Mouse (Mus musculus) limb, embryonic 10.5 days (tissue): ENCODE measurements around the gene Igf1r. TPM values are rescaled to one million over a fixed set of nuclear protein-coding genes. Genes with fewer than 3 reads are reported as not detected.

Source experiments
- DNase-seq: peaks from one replicate; pipeline ENCODE4 v3.0.0-alpha.2; 2017; ENCODE audit warnings: low spot score
- H3K27ac ChIP-seq: fragments of 300-500 bp; sonication (generic); 2 replicates; pipeline ENCODE4 v1.5.1; 2016; ENCODE audit warnings: mild to moderate bottlenecking
- H3K27me3 ChIP-seq: fragments of 300-500 bp; sonication (generic); 2 replicates; pipeline ENCODE4 v1.6.1; 2016; ENCODE audit warnings: low read depth, mild to moderate bottlenecking; ENCODE audit not compliant: poor library complexity, severe bottlenecking
- H3K36me3 ChIP-seq: fragments of 300-500 bp; sonication (generic); 2 replicates; pipeline ENCODE4 v1.6.1; 2016; ENCODE audit warnings: mild to moderate bottlenecking, moderate library complexity
- H3K4me1 ChIP-seq: fragments of 300-500 bp; sonication (generic); 2 replicates; pipeline ENCODE4 v1.6.1; 2016
- H3K4me3 ChIP-seq: fragments of 300-500 bp; sonication (generic); 2 replicates; pipeline ENCODE4 v1.5.1; 2016; ENCODE audit warnings: mild to moderate bottlenecking, moderate library complexity
- H3K9me3 ChIP-seq: fragments of 300-500 bp; sonication (generic); replicated peaks from 2 replicates; pipeline ENCODE4 v1.6.1; 2016; ENCODE audit warnings: mild to moderate bottlenecking
- WGBS: fragments of 180-500 bp; shearing (Covaris S2); methylation state at CpG from one replicate; pipeline ENCODE4 v1.1.7; 2016; 5-methylcytosine and 5-hydroxymethylcytosine counted together
- polyA plus RNA-seq: library from polyadenylated mRNA; unstranded; fragments of >200 nt; fragmentation: Nextera tagmentation; extraction: Ambion mirVana; gene quantifications from 2 replicates; pipeline ENCODE4 v1.2.1, GENCODE M21; 2016

Gene Igf1r
- polyA plus RNA-seq, 1 experiment from 2014 or later: 27.9 TPM

DNA sequence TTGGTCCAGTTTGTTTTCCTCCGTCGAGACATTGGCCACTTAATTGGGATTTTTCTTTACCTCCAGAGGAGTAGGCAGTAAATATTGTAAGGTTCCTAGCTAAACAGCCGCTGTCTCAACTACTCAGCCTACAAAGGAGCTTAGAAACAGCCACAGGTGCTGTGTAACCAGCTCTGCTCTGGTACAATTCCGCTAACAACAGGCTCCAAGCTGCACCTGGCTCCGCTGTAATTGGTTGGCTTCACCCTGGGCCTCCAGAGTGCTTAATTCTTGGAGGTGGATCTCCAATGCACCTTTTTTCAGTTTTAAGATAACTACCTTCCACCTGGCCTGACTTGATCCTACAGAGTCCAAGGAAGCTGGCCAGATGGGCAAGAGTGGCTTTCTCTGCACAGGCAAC lies 271.4 kb downstream of the Igf1r start:
- peaks cover 38% of the 10 kb centered on the region for H3K4me1 ChIP-seq
- DNase-seq: no peak
- peak overlapping the region; percentile 75; the same call in 1 of the 2 replicates for H3K27ac ChIP-seq
- H3K4me3 ChIP-seq: no peak overlapping the region
- no peaks in the 10 kb centered on the region for H3K9me3 ChIP-seq
- 90% methylated on average over 5 of the region's 5 CpGs for WGBS
- no peaks in the 10 kb centered on the region for H3K27me3 ChIP-seq
- H3K36me3 ChIP-seq: peaks cover 91% of the 10 kb centered on the region

DNA sequence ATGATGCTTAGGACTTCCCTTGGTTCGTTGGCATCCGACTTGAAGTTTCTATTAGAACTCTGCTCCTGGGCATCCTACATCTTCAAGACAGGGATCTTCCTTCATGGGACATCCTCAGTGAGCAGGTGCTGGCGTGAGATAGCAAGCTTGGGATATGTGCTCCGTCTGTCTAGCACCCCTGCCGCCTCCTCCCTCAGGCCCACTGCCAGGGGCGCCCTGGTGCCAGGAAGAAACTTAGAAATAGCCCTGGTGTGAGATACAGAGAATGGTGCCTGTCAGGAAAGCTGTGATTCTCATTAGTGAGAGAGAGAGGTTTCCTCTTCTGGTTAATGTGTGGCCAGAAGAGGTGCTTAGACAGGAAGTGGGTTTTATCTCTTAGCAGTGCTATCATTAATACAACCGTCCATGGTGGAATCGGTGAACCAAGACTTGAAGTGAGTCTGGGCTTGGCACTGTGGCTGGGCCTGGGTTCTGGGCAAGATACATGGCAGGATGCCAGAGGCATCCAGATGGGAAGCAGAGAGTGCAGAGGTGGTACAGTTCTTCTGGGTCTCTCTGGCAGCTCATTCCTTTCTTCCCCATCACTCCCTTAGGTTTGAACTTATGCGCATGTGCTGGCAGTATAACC lies 272.9 kb downstream of the Igf1r start:
- H3K36me3 ChIP-seq: peaks cover 91% of the 10 kb centered on the region
- 92% methylated on average over 9 of the region's 9 CpGs for WGBS
- no peak for DNase-seq
- no peaks in the 10 kb centered on the region for H3K9me3 ChIP-seq
- no peak overlapping the region for H3K4me3 ChIP-seq
- no peaks in the 10 kb centered on the region for H3K27me3 ChIP-seq
- H3K27ac ChIP-seq: no peak overlapping the region
- H3K4me1 ChIP-seq: peaks cover 42% of the 10 kb centered on the region

DNA sequence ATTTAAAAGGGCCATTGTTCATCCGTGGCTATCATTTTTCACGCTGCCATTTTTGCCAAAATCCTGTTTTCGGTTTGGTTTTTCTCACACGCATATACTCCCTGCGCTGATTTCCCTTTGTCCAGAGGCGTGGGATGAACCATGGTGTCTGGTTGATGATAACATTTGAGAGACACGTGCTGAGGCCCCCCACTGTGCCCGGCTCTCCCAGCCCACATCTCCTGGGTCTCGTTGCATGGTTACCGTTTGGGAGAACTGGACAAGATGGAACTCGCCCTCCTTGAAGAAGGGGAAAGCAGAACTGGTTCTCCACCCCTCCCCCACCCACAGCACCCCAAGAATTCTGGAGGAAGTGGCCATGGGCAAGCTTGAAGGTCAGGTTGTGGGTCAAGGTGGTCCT lies 274.4 kb downstream of the Igf1r start:
- WGBS: 88% methylated on average over 11 of the region's 11 CpGs
- Histone ChIP-seq H3K9me3 (no peaks in the 10 kb centered on the region), H3K4me1 (peaks cover 42% of the 10 kb centered on the region), H3K27me3 (no peaks in the 10 kb centered on the region), H3K4me3 (no peak overlapping the region), H3K27ac (peak overlapping the region; percentile 57), H3K36me3 (peaks cover 89% of the 10 kb centered on the region)
- no peak for DNase-seq

DNA sequence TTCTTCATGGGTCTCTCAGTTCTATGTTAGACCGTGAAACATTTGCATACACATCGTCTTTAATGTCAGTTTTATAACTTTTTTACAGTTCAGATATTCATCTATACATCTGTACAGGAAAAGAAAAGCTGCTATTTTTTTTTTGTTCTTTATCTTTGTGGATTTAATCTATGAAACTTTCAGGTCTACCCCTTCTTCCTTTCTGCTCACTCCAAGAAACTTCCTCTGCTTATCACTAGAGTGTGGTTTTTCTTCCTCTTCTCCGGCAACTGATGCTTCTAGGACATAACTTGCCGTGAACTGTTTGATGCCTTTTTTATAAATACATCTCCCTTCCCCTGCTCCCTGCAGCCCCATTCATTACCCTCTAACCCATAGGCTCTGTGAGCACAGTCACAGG lies 275.0 kb downstream of the Igf1r start:
- H3K36me3 ChIP-seq: peaks cover 85% of the 10 kb centered on the region
- WGBS: 92% methylated on average over 4 of the region's 4 CpGs
- peaks cover 40% of the 10 kb centered on the region for H3K4me1 ChIP-seq

DNA sequence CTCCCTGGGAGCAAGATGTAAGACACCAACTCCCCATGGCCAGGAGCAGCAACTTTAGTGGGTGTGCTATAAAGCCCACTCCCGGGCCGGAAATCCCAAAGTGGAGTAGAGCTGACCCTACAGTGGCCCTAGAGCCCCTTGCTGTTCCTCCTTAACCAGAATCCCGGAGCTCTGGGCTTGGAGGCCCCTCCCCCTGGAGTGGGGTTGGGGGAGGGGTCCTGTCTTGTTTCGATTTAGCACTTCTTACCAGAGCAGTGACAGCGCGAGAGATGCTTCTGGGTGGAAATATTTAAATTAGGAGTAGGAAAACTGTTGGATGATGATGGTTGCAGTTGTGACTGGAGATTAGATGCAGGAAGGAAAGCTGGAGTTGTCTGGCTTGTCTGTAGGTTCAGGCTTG lies 275.9 kb downstream of the Igf1r start:
- no peaks in the 10 kb centered on the region for H3K9me3 ChIP-seq
- WGBS: 30% methylated on average over 6 of the region's 6 CpGs
- H3K27ac ChIP-seq: peak overlapping the region; percentile 68; the same call in 1 of the 2 replicates
- peaks cover 77% of the 10 kb centered on the region for H3K36me3 ChIP-seq
- peaks cover 37% of the 10 kb centered on the region for H3K4me1 ChIP-seq
- H3K27me3 ChIP-seq: no peaks in the 10 kb centered on the region
- DNase-seq: no peak
- H3K4me3 ChIP-seq: no peak overlapping the region

More for the DNA sequence above, 275.0 kb downstream of the Igf1r start:
- DNase-seq: no peak
- H3K27ac ChIP-seq: peak overlapping the region; percentile 68; the same call in 1 of the 2 replicates
- H3K27me3 ChIP-seq: no peaks in the 10 kb centered on the region
- H3K4me3 ChIP-seq: no peak overlapping the region
- H3K9me3 ChIP-seq: no peaks in the 10 kb centered on the region

DNA sequence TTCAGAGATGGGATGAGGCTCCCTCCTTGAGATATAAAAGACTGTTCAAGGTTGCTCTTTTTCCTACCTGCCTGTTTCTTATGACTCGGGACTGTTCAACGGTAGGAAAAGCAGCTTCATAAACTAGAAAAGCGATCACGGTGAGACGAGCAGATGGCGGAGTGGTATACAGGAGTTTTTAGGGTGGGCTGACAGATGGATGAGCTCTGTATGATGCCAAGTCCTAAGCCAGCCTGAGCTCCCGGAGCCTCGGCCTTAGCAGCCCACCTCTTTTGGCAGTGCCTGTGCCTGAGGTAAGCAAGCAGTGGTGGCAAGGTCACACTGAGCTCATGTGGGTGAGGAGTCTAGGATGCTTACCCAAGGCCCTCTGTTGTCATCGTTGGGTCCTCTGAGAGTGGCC lies 278.2 kb downstream of the Igf1r start:
- Histone ChIP-seq H3K27ac (no peak overlapping the region), H3K4me3 (no peak overlapping the region), H3K36me3 (peaks cover 54% of the 10 kb centered on the region), H3K9me3 (no peaks in the 10 kb centered on the region), H3K27me3 (no peaks in the 10 kb centered on the region), H3K4me1 (peaks cover 35% of the 10 kb centered on the region)
- WGBS: 95% methylated on average over 9 of the region's 9 CpGs
- DNase-seq: no peak

DNA sequence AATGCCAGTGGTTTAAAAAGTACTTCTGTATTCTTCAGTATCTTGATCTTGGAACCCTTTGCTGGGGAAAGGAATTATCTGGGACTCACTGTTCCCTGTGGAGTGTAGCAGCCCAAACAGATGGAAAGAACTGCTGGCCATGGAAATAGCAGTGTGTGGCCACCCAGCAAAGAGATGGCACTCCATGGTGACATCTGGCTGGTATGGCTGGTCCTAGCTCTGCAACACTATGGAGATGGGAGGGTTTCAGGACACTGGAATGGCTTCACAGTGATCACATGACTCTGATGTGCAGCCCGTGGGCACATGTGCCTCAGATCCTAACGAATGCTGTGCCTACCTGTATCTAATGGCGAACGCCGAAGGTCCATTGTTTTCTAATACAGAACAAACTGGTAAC lies 279.9 kb downstream of the Igf1r start:
- Histone ChIP-seq H3K4me1 (peaks cover 29% of the 10 kb centered on the region), H3K27me3 (no peaks in the 10 kb centered on the region), H3K9me3 (no peaks in the 10 kb centered on the region), H3K4me3 (no peak overlapping the region), H3K27ac (no peak overlapping the region), H3K36me3 (peaks cover 38% of the 10 kb centered on the region)
- WGBS: 95% methylated on average over 5 of the region's 5 CpGs
- no peak for DNase-seq

DNA sequence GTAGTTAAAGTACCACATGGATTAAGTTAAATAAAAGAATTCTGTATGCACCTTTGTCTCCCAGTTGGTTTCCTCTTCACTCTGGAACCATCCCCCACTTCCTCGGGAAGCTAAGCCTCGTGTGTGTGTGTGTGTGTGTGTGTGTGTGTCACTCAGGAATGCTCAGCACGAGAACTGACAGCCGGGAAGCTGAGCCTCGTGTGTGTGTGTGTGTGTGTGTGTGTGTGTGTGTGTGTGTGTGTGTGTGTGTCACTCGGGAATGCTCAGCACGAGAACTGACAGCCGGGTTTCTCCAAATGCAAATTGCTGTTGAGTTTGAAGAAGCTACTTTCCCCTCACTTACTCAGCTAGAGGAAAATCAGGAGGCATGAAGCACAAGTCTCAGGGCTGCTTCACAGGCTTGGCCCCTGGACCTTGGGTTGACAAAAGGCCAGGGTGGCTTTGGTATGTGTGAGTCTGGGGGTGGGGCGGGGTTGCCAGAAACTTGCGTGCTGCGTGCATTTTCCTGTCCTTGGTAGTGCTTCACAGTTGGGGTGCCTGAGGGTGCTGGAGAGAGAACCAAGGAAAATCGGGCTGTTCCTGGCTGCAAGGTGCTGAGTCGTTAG lies 281.1 kb downstream of the Igf1r start:
- peaks cover 18% of the 10 kb centered on the region for H3K4me1 ChIP-seq
- no peaks in the 10 kb centered on the region for H3K9me3 ChIP-seq
- 38% methylated on average over 13 of the region's 13 CpGs for WGBS
- peak; percentile 52 for DNase-seq
- H3K4me3 ChIP-seq: no peak overlapping the region
- no peaks in the 10 kb centered on the region for H3K27me3 ChIP-seq
- H3K27ac ChIP-seq: no peak overlapping the region; the same call in 1 of the 2 replicates
- peaks cover 29% of the 10 kb centered on the region for H3K36me3 ChIP-seq

DNA sequence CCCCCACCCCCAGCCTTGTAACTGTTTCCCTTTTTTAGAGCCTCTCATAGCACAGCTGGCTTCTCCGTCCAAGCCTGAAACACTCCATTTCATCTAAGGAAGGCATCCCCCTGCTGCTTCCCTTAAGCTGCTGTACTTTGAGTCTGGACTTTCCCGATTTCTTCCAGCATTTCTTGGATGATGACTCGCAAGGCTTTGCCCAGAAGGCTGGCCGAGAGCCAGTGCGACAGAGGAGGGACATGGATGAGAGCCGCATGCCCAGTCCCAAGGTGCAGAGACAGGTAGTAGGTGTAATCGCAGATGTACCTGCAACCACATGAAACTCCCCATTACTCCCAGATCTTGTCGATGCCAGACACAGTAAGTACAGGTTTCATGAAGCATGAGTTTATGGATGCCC lies 284.2 kb downstream of the Igf1r start:
- peaks cover 3% of the 10 kb centered on the region; the same call in 1 of the 2 replicates for H3K36me3 ChIP-seq
- no peaks in the 10 kb centered on the region for H3K9me3 ChIP-seq
- DNase-seq: no peak
- H3K27ac ChIP-seq: no peak overlapping the region
- H3K27me3 ChIP-seq: no peaks in the 10 kb centered on the region
- WGBS: 91% methylated on average over 8 of the region's 8 CpGs
- H3K4me3 ChIP-seq: no peak overlapping the region
- peaks cover 13% of the 10 kb centered on the region for H3K4me1 ChIP-seq

DNA sequence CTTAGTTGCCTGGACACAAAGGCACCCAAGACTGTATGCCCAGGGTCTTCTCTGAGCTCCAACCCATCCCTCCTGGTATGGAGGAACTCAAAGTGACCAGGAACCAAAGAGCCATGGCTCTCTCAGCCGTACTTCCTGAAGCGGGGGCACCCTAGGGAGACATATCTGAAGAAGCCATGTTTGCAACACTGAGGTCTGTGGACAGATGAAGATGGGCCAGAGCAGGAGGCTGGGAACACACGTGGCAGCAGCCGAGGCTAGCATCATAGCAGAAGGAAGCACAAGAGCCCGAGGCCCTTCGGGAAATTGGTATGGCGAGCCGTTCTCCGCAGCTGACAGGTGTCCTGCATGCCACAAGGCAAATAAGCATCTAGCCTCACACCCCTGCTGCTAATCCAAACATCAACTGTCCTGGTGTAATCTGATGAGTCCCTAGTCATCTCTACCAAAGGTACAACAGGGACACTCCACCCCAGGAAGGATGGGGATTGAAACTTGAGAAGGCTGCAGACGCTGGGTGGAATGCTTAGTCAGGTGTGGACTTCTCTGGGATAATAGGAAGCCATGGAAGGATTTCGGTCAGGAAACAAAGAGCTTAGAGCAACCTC lies 286.7 kb downstream of the Igf1r start:
- Histone ChIP-seq H3K9me3 (no peaks in the 10 kb centered on the region), H3K27me3 (no peaks in the 10 kb centered on the region), H3K4me1 (no peaks in the 10 kb centered on the region; the same call in 1 of the 2 replicates), H3K36me3 (no peaks in the 10 kb centered on the region), H3K4me3 (no peak overlapping the region), H3K27ac (no peak overlapping the region)
- no peak for DNase-seq
- 65% methylated on average over 11 of the region's 11 CpGs for WGBS

DNA sequence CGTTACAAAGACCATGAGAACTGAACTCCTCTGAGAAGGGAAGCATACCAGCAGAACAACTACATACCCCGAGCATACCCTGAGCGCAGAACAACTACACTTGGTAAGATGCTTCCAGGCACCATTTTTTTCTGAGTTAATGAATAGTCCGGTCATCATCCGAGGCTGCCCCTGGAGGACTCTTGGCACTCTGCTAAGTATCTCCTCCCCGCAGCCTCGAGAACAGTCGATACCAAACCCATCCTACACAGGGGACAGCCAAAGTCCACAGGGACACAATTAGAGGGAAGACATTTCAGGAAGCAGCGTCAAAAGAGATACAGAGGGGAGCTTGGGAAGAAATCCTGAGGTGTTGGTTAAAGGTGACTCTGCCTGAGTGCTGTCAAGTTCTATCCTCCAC lies 288.6 kb downstream of the Igf1r start:
- Histone ChIP-seq H3K9me3 (no peaks in the 10 kb centered on the region), H3K4me1 (peaks cover 9% of the 10 kb centered on the region), H3K27ac (no peak overlapping the region), H3K27me3 (no peaks in the 10 kb centered on the region), H3K36me3 (no peaks in the 10 kb centered on the region), H3K4me3 (no peak overlapping the region)
- 89% methylated on average over 9 of the region's 9 CpGs for WGBS
- no peak for DNase-seq

DNA sequence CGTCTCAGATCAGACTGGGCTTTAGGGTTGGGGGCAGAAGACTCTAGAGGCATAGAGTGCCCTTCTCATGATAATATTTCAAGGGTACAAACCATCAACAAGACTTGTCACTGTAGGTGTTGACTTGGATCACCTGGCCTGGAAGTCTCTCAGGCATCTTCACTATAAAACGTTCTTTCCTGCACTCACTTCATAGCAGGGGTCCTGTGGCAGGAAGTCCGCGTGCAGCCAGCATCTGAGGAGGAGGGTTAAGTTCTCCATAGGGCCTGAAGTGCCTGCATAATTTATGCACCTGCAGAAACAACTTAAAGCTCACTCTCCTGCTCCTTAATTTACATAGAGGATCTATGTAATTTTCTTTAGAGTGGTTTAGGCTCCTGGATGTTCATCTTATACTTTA lies 293.1 kb downstream of the Igf1r start:
- H3K9me3 ChIP-seq: no peaks in the 10 kb centered on the region
- 0 out of 2 replicates have a peak overlapping the region, but pooled peaks have one; percentile 14 for H3K27ac ChIP-seq
- no peak for DNase-seq
- WGBS: 47% methylated on average over 4 of the region's 4 CpGs
- H3K36me3 ChIP-seq: no peaks in the 10 kb centered on the region
- H3K4me3 ChIP-seq: no peak overlapping the region
- H3K27me3 ChIP-seq: no peaks in the 10 kb centered on the region
- H3K4me1 ChIP-seq: peaks cover 17% of the 10 kb centered on the region

DNA sequence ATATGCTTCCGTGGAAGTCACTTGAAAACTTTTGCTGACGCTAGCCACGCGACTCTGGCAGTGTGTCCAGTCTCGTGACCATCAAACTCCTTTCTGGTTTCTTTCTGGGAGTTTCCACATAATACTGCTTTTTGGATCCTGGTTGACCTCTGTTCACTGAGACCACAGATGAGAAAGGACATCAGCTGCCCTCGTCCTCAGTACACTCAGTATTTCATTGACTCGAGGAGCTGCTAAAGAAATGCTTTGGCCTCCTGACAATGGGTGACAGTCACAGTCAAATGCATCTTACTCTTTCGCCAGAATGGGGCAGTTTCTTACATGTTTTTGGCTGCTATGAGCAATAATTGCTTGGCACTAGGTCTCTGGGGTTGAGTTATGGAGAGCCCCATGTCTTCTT lies 293.6 kb downstream of the Igf1r start:
- Histone ChIP-seq H3K4me3 (no peak overlapping the region), H3K4me1 (peaks cover 17% of the 10 kb centered on the region), H3K27ac (0 out of 2 replicates have a peak overlapping the region, but pooled peaks have one; percentile 10), H3K9me3 (no peaks in the 10 kb centered on the region), H3K36me3 (no peaks in the 10 kb centered on the region), H3K27me3 (no peaks in the 10 kb centered on the region)
- WGBS: 57% methylated on average over 8 of the region's 8 CpGs
- no peak for DNase-seq
